Mouse (Mus musculus) limb, embryonic 14.5 days (tissue): ENCODE measurements around the gene Xpnpep1. TPM values are rescaled to one million over a fixed set of nuclear protein-coding genes. Genes with fewer than 3 reads are reported as not detected.
A peak's percentile ranks its signal among the peaks of the same experiment; 100 is the strongest.

Experiments used
- ATAC-seq: fragments of 200-750 bp; cut with Nextera tagmentation; 2 replicates; pipeline ENCODE4 v1.8.0; 2017; ENCODE audit warnings: low read depth, moderate number of reproducible peaks, moderate TSS enrichment; ENCODE audit not compliant: low FRiP score
- DNase-seq: peaks from one replicate; pipeline ENCODE4 v3.0.0-alpha.2; 2015; ENCODE audit warnings: low spot score
- H3K27ac ChIP-seq: fragments of 300-500 bp; sonication (generic); replicated peaks from 2 replicates; pipeline ENCODE4 v1.5.1; 2014; ENCODE audit warnings: low read depth, mild to moderate bottlenecking, low read length, moderate library complexity, mixed read lengths
- H3K27me3 ChIP-seq: fragments of 300-500 bp; sonication (generic); 2 replicates; pipeline ENCODE4 v1.6.1; 2014; ENCODE audit warnings: low read length, mixed read lengths; ENCODE audit not compliant: control insufficient read depth, insufficient read depth
- H3K36me3 ChIP-seq: fragments of 300-500 bp; sonication (generic); 2 replicates; pipeline ENCODE4 v1.6.1; 2014; ENCODE audit warnings: mild to moderate bottlenecking, low read length, moderate library complexity, mixed read lengths; ENCODE audit not compliant: control insufficient read depth, insufficient read depth
- H3K4me1 ChIP-seq: fragments of 300-500 bp; sonication (generic); 2 replicates; pipeline ENCODE4 v1.6.1; 2014; ENCODE audit warnings: antibody characterized with exemption, low read length, mixed read lengths; ENCODE audit not compliant: control insufficient read depth, insufficient read depth
- H3K4me2 ChIP-seq: fragments of 300-500 bp; sonication (generic); replicated peaks from 2 replicates; pipeline ENCODE4 v1.6.1; 2014; ENCODE audit warnings: low read depth, mild to moderate bottlenecking, low read length, moderate library complexity; ENCODE audit not compliant: severe bottlenecking
- H3K4me3 ChIP-seq: fragments of 300-500 bp; sonication (generic); replicated peaks from 2 replicates; pipeline ENCODE4 v1.5.1; 2014; ENCODE audit warnings: low read length
- H3K9ac ChIP-seq: fragments of 300-500 bp; sonication (generic); 2 replicates; pipeline ENCODE4 v1.6.1; 2014; ENCODE audit warnings: mild to moderate bottlenecking, low read depth, low read length, moderate library complexity; ENCODE audit not compliant: severe bottlenecking
- H3K9me3 ChIP-seq: fragments of 300-500 bp; sonication (generic); 2 replicates; pipeline ENCODE4 v1.6.1; 2016; ENCODE audit warnings: low read length; ENCODE audit not compliant: control insufficient read depth
- POLR2A ChIP-seq: fragments of 200-500 bp; IDR thresholded peaks from 2 replicates; pipeline ENCODE4 v1.8.0; 2012; ENCODE audit warnings: inconsistent platforms, mild to moderate bottlenecking, moderate library complexity, borderline replicate concordance; ENCODE audit not compliant: insufficient read depth, insufficient read length; ENCODE audit errors: extremely low read depth
- WGBS: fragments of 180-500 bp; shearing (Covaris S2); extraction: QIAGEN DNeasy Blood & Tissue Kit; methylation state at CpG from one replicate; pipeline ENCODE4 v1.1.7; 2014; 5-methylcytosine and 5-hydroxymethylcytosine counted together
- microRNA-seq: library from miRNA; unstranded; fragments of <30 nt; microRNA quantifications from one replicate; pipeline ENCODE4, GENCODE M21; 2016
- polyA plus RNA-seq, 2 experiments: library from polyadenylated mRNA; depleted of rRNA in 1 of 2; stranded (reverse) in 1 of 2; unstranded in 1 of 2; fragments of >200 nt; fragmentation: Nextera tagmentation in 1 of 2; extraction: Ambion mirVana in 1 of 2; gene quantifications; 2 replicates each; pipeline versions ENCODE4 v1.2.1 to v1.2.3; 2012 to 2014

The Xpnpep1 gene
- polyA plus RNA-seq, 2 experiments, result 101 to 157 TPM

GRCm38 (mm10) chr19:52904182-52904581 lies 135.8 kb downstream of the Xpnpep1 start:
- Histone ChIP-seq H3K36me3 (no peaks in the 10 kb centered on the region), H3K9me3 (no peaks in the 10 kb centered on the region), H3K27ac (no peak overlapping the region), H3K4me1 (no peaks in the 10 kb centered on the region), H3K4me3 (no peak overlapping the region), H3K9ac (no peak overlapping the region), H3K4me2 (no peak overlapping the region), H3K27me3 (no peaks in the 10 kb centered on the region)
- DNase-seq, result no peak
- no peak for ATAC-seq
- no peak for TF ChIP-seq POLR2A
- WGBS, result 33% methylated on average over 2 of the region's 2 CpGs

- H3K4me2 ChIP-seq, result no peak overlapping the region
- H3K9ac ChIP-seq, result no peak overlapping the region
- H3K9me3 ChIP-seq, result no peaks in the 10 kb centered on the region
- no peak overlapping the region for H3K4me3 ChIP-seq
- ATAC-seq (no peak), DNase-seq (peak; percentile 40)
- H3K36me3 ChIP-seq, result no peaks in the 10 kb centered on the region
- no peaks in the 10 kb centered on the region for H3K4me1 ChIP-seq
- H3K27me3 ChIP-seq, result no peaks in the 10 kb centered on the region
- TF ChIP-seq POLR2A, result no peak
- WGBS, result 53% methylated on average over 5 of the region's 5 CpGs
- H3K27ac ChIP-seq, result no peak overlapping the region
Measured at GRCm38 (mm10) chr19:52891807-52892442, 148.1 kb downstream of the Xpnpep1 start.

Small RNA genes within 50 kb of the gene (microRNA-seq; reads per million reads assigned to microRNA genes)
- not detected for gene Mir6407

Other genes with a start within 250 kb of the Xpnpep1 start
- gene Add3, start 100.2 kb upstream of the Xpnpep1 start, polyA plus RNA-seq (2012; rRNA removed), result 46.8 and 53.0 TPM in 2 replicates
- 89.5 and 97.3 TPM in 2 replicates for gene Add3, start 100.2 kb upstream of the Xpnpep1 start, polyA plus RNA-seq (2014; fragmentation: Nextera tagmentation; extraction: Ambion mirVana)